Mouse (Mus musculus) liver, embryonic 18 days (tissue): ENCODE data around the gene Lrig1. TPM values are rescaled to one million over a fixed set of nuclear protein-coding genes. Genes with fewer than 3 reads are reported as not detected.

Experiments used
- polyA plus RNA-seq: library from polyadenylated mRNA; depleted of rRNA; stranded (reverse); fragments of >200 nt; gene quantifications from 2 replicates; pipeline ENCODE4 v1.2.3, GENCODE M21; 2012; rRNA removed

The Lrig1 gene
- polyA plus RNA-seq = 5.1 and 7.8 TPM in 2 replicates

DNA sequence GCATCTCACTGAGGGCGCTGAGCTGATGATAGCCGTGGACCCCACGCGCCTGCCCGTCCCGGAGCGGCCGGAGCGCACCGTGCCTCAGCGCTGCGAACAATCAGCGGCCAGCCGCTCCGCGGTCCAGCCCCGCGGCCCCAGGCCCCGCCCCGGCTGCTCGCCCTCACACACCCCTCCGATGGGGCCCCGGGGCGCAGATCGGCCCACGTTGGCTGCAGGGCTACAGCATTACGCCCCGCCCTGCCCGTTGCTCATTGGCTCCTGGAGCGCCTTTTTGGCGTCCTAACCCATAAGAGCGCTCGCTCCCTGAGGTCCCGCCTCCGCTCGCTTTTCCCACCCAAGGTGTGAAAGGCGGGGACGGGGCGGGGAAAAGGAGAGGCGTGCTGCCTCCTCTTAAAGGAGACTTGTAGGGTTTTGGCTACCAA is at the start of gene Lrig1:
TSS of gene Lrig1 (minus strand) at position 92 of the 425 bp plus-strand sequence.

Other genes with a start within 250 kb of the Lrig1 start
- 2.8 and 3.0 TPM in 2 replicates for gene Slc25a26, start 199.8 kb downstream of the Lrig1 start, polyA plus RNA-seq